Mouse (Mus musculus): Measurements from ENCODE around the gene Fam104a. TPM values are rescaled to one million over a fixed set of nuclear protein-coding genes. Genes with fewer than 3 reads are reported as not detected.

Fam104a gene
- polyA plus RNA-seq, 1 experiment from 2014 or later, result 42.3 TPM

DNA sequence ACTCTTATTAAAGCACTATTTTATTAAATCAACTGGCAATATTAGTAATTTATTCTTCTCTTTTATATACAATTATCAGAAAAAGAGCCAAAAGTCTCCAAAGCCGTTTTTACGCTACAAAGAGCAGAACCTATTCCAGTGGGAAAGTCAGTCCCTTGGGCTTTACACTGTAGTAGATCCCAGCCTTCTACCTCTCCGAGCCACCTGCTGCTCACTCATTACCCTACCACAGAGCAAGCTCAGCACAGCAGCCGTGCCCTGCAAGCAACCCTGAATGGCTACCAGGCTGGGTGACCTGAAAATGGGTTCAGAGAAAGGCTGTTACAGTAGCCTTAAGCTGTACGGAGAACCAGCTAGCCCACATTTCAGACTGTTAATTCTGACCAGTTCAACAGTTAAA, 9.4 kb downstream of the Fam104a start:
- DNase-seq (ENCODE audit: low spot score) (no peak), ATAC-seq (ENCODE audit: low FRiP score) (no peak)
- Histone ChIP-seq H3K27ac (no peak overlapping the region), H3K4me1 (replicated peaks; ENCODE audit: control insufficient read depth, insufficient read depth, low read length) (no peaks in the 10 kb centered on the region), H3K4me2 (replicated peaks) (no peak overlapping the region), H3K9ac (no peak overlapping the region), H3K9me3 (ENCODE audit: control insufficient read depth, low read length) (no peaks in the 10 kb centered on the region), H3K27me3 (ENCODE audit: control insufficient read depth, insufficient read depth, low read length) (no peaks in the 10 kb centered on the region), H3K36me3 (replicated peaks; ENCODE audit: control insufficient read depth, insufficient read depth) (peaks cover 59% of the 10 kb centered on the region), H3K4me3 (replicated peaks; ENCODE audit: low read length) (no peak overlapping the region)
- 85% methylated on average over 5 of the region's 5 CpGs for WGBS

DNA sequence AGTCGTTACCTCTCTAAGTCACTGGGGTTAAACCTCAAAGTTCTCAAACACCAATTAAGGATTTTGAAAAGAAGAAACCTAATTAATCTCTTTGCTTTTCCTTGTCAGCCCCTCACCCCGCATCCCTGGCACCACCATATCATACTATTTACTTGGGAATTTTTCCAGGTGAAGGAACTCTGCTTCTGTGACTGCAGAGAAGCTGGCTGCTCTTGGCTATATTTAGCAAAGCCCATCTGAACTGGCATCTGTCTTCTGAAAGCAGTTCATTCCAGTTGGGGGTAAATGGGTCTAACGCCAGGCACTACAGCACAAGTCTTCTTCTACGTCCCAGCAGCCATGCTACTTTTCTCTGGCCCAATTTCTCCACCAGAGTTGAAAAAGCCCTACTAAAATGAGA, 10.3 kb downstream of the Fam104a start:
- DNase-seq (ENCODE audit: low spot score) (no peak), ATAC-seq (ENCODE audit: low FRiP score) (no peak)
- 89% methylated on average over 4 of the region's 4 CpGs for WGBS
- no peak overlapping the region for H3K9ac ChIP-seq
- no peak overlapping the region for H3K27ac ChIP-seq
- no peak overlapping the region for H3K4me3 ChIP-seq (replicated peaks; ENCODE audit: low read length)
- no peak overlapping the region for H3K4me2 ChIP-seq (replicated peaks)
- H3K27me3 ChIP-seq (ENCODE audit: control insufficient read depth, insufficient read depth, low read length), result no peaks in the 10 kb centered on the region
- peaks cover 59% of the 10 kb centered on the region for H3K36me3 ChIP-seq (replicated peaks; ENCODE audit: control insufficient read depth, insufficient read depth)
- H3K9me3 ChIP-seq (ENCODE audit: control insufficient read depth, low read length), result no peaks in the 10 kb centered on the region
- H3K4me1 ChIP-seq (replicated peaks; ENCODE audit: control insufficient read depth, insufficient read depth, low read length), result no peaks in the 10 kb centered on the region

DNA sequence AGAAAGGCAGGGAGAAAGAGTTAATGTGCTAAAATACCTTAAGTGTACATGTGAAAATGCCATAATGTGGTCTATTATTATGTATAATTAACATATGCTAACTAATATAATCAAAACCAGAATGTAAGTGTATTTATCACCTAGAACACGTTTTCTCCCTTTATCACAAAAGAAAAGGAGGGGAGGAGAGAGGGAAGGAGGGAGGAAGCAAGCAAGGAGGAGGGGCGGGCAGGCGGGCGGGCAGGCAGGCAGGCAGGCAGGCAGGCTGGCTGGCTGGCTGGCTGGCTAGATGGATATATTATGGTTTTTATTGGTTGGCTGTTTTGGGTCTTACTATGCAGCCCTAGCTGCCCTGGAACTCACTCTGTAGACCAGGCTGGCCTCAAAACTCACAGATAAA, 14.2 kb downstream of the Fam104a start:
- 82% methylated on average over 4 of the region's 4 CpGs for WGBS
- no peak overlapping the region for H3K9ac ChIP-seq
- H3K4me2 ChIP-seq (replicated peaks), result no peak overlapping the region
- no peaks in the 10 kb centered on the region for H3K27me3 ChIP-seq (ENCODE audit: control insufficient read depth, insufficient read depth, low read length)
- H3K4me3 ChIP-seq (replicated peaks; ENCODE audit: low read length), result no peak overlapping the region
- H3K27ac ChIP-seq, result no peak overlapping the region
- peaks cover 36% of the 10 kb centered on the region for H3K36me3 ChIP-seq (replicated peaks; ENCODE audit: control insufficient read depth, insufficient read depth)
- no peaks in the 10 kb centered on the region for H3K9me3 ChIP-seq (ENCODE audit: control insufficient read depth, low read length)
- no peaks in the 10 kb centered on the region for H3K4me1 ChIP-seq (replicated peaks; ENCODE audit: control insufficient read depth, insufficient read depth, low read length)
- DNase-seq (ENCODE audit: low spot score) (no peak), ATAC-seq (ENCODE audit: low FRiP score) (no peak)

DNA sequence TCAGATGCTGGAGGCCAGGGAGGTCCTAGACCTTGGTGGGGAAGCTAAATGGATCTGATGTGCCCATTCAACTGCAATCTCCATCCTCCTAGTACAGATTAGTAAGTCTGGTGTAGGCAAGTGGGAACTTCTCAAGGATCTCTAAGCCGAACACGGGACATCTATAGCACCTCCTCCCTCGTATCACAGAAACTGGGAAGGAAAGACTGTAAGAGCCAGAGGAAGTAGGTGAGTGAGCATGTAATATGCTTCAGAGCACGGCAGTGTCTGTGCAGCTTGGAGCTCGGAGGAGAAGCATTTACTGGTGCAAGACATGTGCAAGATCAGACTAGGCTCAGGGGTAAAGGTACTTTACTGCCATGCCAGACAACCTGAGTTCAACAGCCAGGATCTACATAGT, 15.1 kb downstream of the Fam104a start:
- no peak overlapping the region for H3K9ac ChIP-seq
- H3K27ac ChIP-seq, result no peak overlapping the region
- DNase-seq (ENCODE audit: low spot score), result no peak
- peaks cover 34% of the 10 kb centered on the region for H3K36me3 ChIP-seq (replicated peaks; ENCODE audit: control insufficient read depth, insufficient read depth)
- no peak for ATAC-seq (ENCODE audit: low FRiP score)
- H3K4me3 ChIP-seq (replicated peaks; ENCODE audit: low read length), result no peak overlapping the region
- no peaks in the 10 kb centered on the region for H3K4me1 ChIP-seq (replicated peaks; ENCODE audit: control insufficient read depth, insufficient read depth, low read length)
- 92% methylated on average over 5 of the region's 5 CpGs for WGBS
- H3K27me3 ChIP-seq (ENCODE audit: control insufficient read depth, insufficient read depth, low read length), result no peaks in the 10 kb centered on the region
- no peaks in the 10 kb centered on the region for H3K9me3 ChIP-seq (ENCODE audit: control insufficient read depth, low read length)
- no peak overlapping the region for H3K4me2 ChIP-seq (replicated peaks)

DNA sequence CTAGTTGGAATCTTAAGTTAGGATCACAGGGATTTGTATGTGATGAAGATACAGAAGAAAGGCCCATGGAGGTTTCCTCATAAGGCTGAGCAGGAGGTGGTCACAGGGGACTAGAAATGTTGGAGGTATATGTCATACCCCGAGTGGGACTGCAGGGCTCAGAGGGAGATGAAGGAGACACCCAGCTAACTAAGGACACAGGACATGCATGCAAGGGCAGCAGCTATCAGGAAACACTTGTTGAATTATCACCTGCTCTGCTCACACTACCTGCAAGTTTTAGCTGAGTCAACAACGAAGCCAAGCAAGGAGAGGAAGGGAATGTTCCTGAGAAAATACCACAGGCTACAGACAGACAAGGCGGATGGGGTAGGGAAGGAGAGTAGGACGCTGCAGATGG, 16.3 kb downstream of the Fam104a start:
- Histone ChIP-seq H3K27me3 (ENCODE audit: control insufficient read depth, insufficient read depth, low read length) (no peaks in the 10 kb centered on the region), H3K9ac (no peak overlapping the region), H3K36me3 (replicated peaks; ENCODE audit: control insufficient read depth, insufficient read depth) (peaks cover 35% of the 10 kb centered on the region), H3K4me1 (replicated peaks; ENCODE audit: control insufficient read depth, insufficient read depth, low read length) (no peaks in the 10 kb centered on the region), H3K4me3 (replicated peaks; ENCODE audit: low read length) (no peak overlapping the region), H3K27ac (no peak overlapping the region), H3K9me3 (ENCODE audit: control insufficient read depth, low read length) (no peaks in the 10 kb centered on the region), H3K4me2 (replicated peaks) (no peak overlapping the region)
- ATAC-seq (ENCODE audit: low FRiP score) (no peak), DNase-seq (ENCODE audit: low spot score) (no peak)
- 91% methylated on average over 4 of the region's 4 CpGs for WGBS

DNA sequence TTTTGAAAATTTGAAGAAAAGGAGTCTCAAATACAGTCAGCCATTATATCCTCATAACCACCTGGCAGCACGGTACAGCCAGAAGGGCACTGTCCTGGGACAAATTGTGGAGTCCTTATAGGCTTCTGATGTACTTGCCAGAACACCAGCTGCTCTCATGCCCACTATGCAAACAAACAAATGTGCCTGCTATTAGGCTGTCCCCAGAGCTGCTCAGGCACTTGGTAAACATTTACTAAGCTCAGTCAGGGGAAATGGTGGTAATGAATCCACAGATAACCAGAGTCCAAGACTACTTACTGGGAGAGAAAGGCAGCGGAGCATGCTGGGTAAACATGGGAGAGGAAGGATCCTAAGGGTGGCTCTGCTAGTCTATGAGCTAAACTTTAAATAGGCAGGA, 16.8 kb downstream of the Fam104a start:
- Histone ChIP-seq H3K9me3 (ENCODE audit: control insufficient read depth, low read length) (no peaks in the 10 kb centered on the region), H3K4me1 (replicated peaks; ENCODE audit: control insufficient read depth, insufficient read depth, low read length) (no peaks in the 10 kb centered on the region), H3K4me3 (replicated peaks; ENCODE audit: low read length) (no peak overlapping the region), H3K9ac (no peak overlapping the region), H3K36me3 (replicated peaks; ENCODE audit: control insufficient read depth, insufficient read depth) (peaks cover 36% of the 10 kb centered on the region), H3K27ac (no peak overlapping the region), H3K4me2 (replicated peaks) (no peak overlapping the region), H3K27me3 (ENCODE audit: control insufficient read depth, insufficient read depth, low read length) (no peaks in the 10 kb centered on the region)
- 73% methylated on average over 2 of the region's 2 CpGs for WGBS
- ATAC-seq (ENCODE audit: low FRiP score) (no peak), DNase-seq (ENCODE audit: low spot score) (no peak)

DNA sequence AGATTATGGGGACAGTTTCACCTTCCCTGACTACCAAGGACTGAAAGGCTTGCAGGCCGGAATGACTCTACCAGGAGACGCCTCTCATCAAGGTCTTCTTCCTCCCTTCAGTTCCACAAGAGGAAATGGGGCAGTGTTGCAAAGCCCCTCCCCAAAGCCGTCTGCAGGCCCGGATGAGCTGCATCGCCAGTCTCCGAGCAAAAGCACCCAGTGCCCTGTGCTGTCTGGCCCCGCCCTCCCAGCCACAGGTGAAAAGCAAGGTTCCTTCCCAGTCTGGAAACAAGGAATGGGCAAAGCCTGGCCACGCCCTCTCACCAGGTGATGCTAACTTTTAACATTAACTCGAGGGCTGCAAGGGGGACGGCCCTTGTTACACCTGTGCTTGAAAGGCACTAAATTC, 17.3 kb downstream of the Fam104a start:
- 68% methylated on average over 10 of the region's 10 CpGs for WGBS
- peaks cover 37% of the 10 kb centered on the region for H3K36me3 ChIP-seq (replicated peaks; ENCODE audit: control insufficient read depth, insufficient read depth)
- H3K4me3 ChIP-seq (replicated peaks; ENCODE audit: low read length), result no peak overlapping the region

DNA sequence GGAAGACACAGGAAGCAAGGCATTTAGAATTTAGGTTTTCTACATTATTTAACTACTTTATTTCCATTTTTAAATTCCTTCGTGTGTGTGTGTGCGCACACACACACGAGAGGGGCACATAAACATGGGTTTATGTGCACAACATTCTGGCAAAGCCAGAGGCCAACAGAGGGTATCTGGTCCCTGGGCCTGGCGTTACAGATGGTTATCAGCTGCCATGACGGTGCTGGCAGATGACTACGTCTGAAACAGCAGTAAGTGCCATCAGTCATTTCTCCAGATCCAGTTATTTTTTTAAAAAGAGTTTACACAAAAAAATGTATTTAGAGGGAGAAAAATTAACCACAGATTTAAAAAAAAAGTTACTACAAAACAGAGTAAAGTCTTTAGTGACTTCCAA, 17.8 kb downstream of the Fam104a start:
- Histone ChIP-seq H3K27me3 (ENCODE audit: control insufficient read depth, insufficient read depth, low read length) (no peaks in the 10 kb centered on the region), H3K9ac (no peak overlapping the region), H3K27ac (no peak overlapping the region), H3K9me3 (ENCODE audit: control insufficient read depth, low read length) (no peaks in the 10 kb centered on the region), H3K4me1 (replicated peaks; ENCODE audit: control insufficient read depth, insufficient read depth, low read length) (no peaks in the 10 kb centered on the region), H3K4me3 (replicated peaks; ENCODE audit: low read length) (no peak overlapping the region), H3K36me3 (replicated peaks; ENCODE audit: control insufficient read depth, insufficient read depth) (peaks cover 38% of the 10 kb centered on the region), H3K4me2 (replicated peaks) (no peak overlapping the region)
- ATAC-seq (ENCODE audit: low FRiP score), result no peak
- 76% methylated on average over 6 of the region's 6 CpGs for WGBS
- DNase-seq (ENCODE audit: low spot score), result no peak

More for the DNA sequence above, 17.3 kb downstream of the Fam104a start:
- H3K9ac ChIP-seq, result no peak overlapping the region
- H3K27ac ChIP-seq, result no peak overlapping the region
- DNase-seq (ENCODE audit: low spot score) (no peak), ATAC-seq (ENCODE audit: low FRiP score) (no peak)
- H3K4me1 ChIP-seq (replicated peaks; ENCODE audit: control insufficient read depth, insufficient read depth, low read length), result no peaks in the 10 kb centered on the region
- no peaks in the 10 kb centered on the region for H3K27me3 ChIP-seq (ENCODE audit: control insufficient read depth, insufficient read depth, low read length)
- H3K4me2 ChIP-seq (replicated peaks), result no peak overlapping the region
- no peaks in the 10 kb centered on the region for H3K9me3 ChIP-seq (ENCODE audit: control insufficient read depth, low read length)

DNA sequence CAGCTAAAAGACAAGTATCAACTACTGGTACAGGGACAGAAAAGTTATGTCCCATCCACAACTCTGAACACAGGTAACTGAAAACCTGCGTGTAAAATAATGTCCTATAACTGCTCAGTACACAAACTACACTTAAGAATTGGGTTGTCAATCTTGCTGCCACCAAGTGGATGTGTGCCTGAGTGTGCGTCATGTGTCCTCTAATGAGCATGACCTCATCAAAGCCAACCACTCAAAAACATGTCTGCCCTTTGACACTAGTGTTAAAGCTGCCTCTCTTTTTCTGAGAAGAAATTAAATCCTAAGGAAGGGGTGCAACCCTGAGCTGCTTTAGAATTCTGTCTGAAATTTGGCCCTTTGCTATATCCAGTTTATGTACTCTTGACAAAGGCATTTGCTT, 19.7 kb downstream of the Fam104a start:
- 62% methylated on average over 2 of the region's 2 CpGs for WGBS
- Histone ChIP-seq H3K9me3 (ENCODE audit: control insufficient read depth, low read length) (no peaks in the 10 kb centered on the region), H3K4me2 (replicated peaks) (no peak overlapping the region), H3K27me3 (ENCODE audit: control insufficient read depth, insufficient read depth, low read length) (no peaks in the 10 kb centered on the region), H3K27ac (no peak overlapping the region), H3K36me3 (replicated peaks; ENCODE audit: control insufficient read depth, insufficient read depth) (peaks cover 51% of the 10 kb centered on the region), H3K4me1 (replicated peaks; ENCODE audit: control insufficient read depth, insufficient read depth, low read length) (no peaks in the 10 kb centered on the region), H3K4me3 (replicated peaks; ENCODE audit: low read length) (no peak overlapping the region), H3K9ac (no peak overlapping the region)
- DNase-seq (ENCODE audit: low spot score) (no peak), ATAC-seq (ENCODE audit: low FRiP score) (no peak)

DNA sequence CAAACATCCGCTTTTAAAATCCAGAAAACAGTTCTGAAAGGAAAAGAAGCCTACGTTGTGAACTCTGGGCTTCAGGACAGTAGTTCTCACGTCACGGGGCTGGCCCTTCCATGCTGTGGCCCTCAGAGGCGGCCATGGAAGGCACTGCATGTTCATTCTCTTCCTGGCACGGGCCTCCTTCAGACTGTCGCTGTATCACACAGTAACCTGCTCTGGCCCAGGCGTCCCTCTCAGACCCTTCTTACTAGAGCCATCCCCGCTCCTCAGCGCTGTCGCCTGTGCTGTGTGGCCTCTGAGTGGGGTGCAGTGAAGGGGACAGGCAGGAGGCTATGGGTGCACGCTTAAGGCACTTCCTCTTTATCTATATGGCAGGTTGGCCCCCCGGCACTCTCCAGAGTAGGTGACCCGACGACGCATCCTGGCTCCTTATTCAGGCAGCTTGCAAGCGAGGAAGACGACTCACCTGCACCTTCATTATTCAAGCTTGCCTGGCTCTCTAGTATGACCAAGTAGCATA, 22.1 kb downstream of the Fam104a start:
- Histone ChIP-seq H3K27ac (no peak overlapping the region), H3K9me3 (ENCODE audit: control insufficient read depth, low read length) (no peaks in the 10 kb centered on the region), H3K27me3 (ENCODE audit: control insufficient read depth, insufficient read depth, low read length) (no peaks in the 10 kb centered on the region), H3K4me1 (replicated peaks; ENCODE audit: control insufficient read depth, insufficient read depth, low read length) (0 out of 2 replicates have a peak, but pooled peaks cover 3% of the 10 kb centered on the region), H3K9ac (no peak overlapping the region), H3K4me2 (replicated peaks) (no peak overlapping the region), H3K4me3 (replicated peaks; ENCODE audit: low read length) (no peak overlapping the region), H3K36me3 (replicated peaks; ENCODE audit: control insufficient read depth, insufficient read depth) (peaks cover 75% of the 10 kb centered on the region)
- 94% methylated on average over 18 of the region's 18 CpGs for WGBS
- DNase-seq (ENCODE audit: low spot score), result no peak
- no peak for ATAC-seq (ENCODE audit: low FRiP score)

All from hindbrain, embryonic 14.5 days (tissue).